Mouse (Mus musculus): ENCODE measurements around the gene Fam171a1. TPM values are rescaled to one million over a fixed set of nuclear protein-coding genes. Genes with fewer than 3 reads are reported as not detected.

Gene Fam171a1
- polyA plus RNA-seq, 1 experiment from 2014 or later, result 40.7 TPM

DNA sequence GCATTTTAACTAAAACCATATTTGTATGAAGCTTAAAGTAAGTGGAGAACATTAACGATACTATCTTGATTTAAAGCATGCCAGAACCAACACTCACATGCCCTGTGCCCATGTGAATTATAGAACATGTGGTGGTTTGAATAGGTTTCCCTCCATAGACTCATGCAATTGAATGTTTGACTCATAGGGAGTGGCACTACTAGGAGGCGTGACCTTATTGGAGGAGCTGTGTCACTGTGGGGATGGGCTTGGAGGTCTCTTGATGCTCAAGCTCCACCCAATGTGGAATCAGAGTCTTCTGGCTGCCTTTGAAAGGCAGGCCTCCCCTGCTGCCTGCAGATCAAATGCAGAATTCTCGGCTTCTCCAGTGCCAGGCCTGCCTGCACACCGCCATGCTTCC lies 27.8 kb downstream of the Fam171a1 start:
- no peaks in the 10 kb centered on the region for H3K27me3 ChIP-seq (ENCODE audit: low read depth, poor library complexity, severe bottlenecking)
- peaks cover 8% of the 10 kb centered on the region for H3K36me3 ChIP-seq
- 92% methylated on average over 4 of the region's 4 CpGs for WGBS
- no peak for DNase-seq (ENCODE audit: low spot score)
- H3K4me1 ChIP-seq, result peaks cover 9% of the 10 kb centered on the region; the same call in 1 of the 2 replicates
- no peak overlapping the region for H3K27ac ChIP-seq
- H3K4me3 ChIP-seq, result no peak overlapping the region
- H3K9me3 ChIP-seq (replicated peaks), result no peaks in the 10 kb centered on the region

DNA sequence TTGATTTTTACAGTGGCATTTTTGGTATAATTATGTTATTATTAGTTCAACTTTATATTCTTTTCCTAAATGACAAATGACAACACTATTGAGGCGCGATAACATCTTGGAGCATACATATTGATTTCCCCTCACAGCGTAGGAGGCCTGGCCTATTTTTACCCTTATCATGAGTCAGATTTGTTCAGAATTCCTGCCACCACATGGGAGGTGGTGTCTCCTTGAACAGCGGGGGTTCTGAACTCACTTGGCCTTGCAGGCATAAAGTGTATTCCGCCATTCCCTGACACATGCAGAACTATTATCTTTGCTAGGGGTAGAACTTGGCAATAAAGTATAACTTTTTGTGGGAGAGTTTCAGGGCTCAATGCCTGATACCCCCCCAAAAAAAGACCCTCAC lies 30.3 kb downstream of the Fam171a1 start:
- Histone ChIP-seq H3K27me3 (ENCODE audit: low read depth, poor library complexity, severe bottlenecking) (no peaks in the 10 kb centered on the region), H3K4me1 (0 out of 2 replicates have a peak, but pooled peaks cover 10% of the 10 kb centered on the region), H3K27ac (no peak overlapping the region), H3K9me3 (replicated peaks) (no peaks in the 10 kb centered on the region), H3K36me3 (peaks cover 8% of the 10 kb centered on the region), H3K4me3 (no peak overlapping the region)
- 96% methylated on average over 5 of the region's 5 CpGs for WGBS
- no peak for DNase-seq (ENCODE audit: low spot score)

- 60% methylated on average over 6 of the region's 6 CpGs for WGBS
- H3K27me3 ChIP-seq (ENCODE audit: low read depth, poor library complexity, severe bottlenecking), result no peaks in the 10 kb centered on the region
- no peak overlapping the region for H3K27ac ChIP-seq
- H3K4me1 ChIP-seq, result peaks cover 23% of the 10 kb centered on the region
- H3K36me3 ChIP-seq, result peaks cover 8% of the 10 kb centered on the region
- H3K9me3 ChIP-seq (replicated peaks), result no peaks in the 10 kb centered on the region
- no peak for DNase-seq (ENCODE audit: low spot score)
- no peak overlapping the region for H3K4me3 ChIP-seq
These were observed 33.6 kb downstream of the Fam171a1 start for GRCm38 (mm10) chr2:3147550-3148157.

DNA sequence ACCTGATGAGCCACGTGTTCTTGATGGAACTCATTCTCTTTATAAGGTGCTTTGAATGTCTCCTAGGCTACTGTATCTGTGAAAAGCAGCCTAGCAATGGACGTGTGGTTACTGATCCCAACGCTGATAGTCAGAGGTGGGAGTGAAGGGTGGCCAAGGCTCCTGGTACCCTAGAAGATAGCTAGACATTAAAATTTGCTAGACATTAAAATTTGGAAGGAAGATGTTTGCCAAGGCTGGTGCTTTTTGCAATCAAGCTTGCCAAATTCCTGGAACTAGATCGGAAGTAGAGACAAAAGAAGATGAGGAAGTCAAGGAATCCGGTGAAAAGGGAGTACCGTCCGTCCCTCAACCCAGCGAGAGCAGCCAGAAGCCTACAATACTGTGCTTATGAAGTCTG lies 34.7 kb downstream of the Fam171a1 start:
- DNase-seq (ENCODE audit: low spot score), result no peak
- Histone ChIP-seq H3K9me3 (replicated peaks) (no peaks in the 10 kb centered on the region), H3K36me3 (peaks cover 8% of the 10 kb centered on the region), H3K27me3 (ENCODE audit: low read depth, poor library complexity, severe bottlenecking) (no peaks in the 10 kb centered on the region), H3K4me3 (no peak overlapping the region), H3K4me1 (peaks cover 23% of the 10 kb centered on the region), H3K27ac (no peak overlapping the region)
- 92% methylated on average over 8 of the region's 8 CpGs for WGBS

DNA sequence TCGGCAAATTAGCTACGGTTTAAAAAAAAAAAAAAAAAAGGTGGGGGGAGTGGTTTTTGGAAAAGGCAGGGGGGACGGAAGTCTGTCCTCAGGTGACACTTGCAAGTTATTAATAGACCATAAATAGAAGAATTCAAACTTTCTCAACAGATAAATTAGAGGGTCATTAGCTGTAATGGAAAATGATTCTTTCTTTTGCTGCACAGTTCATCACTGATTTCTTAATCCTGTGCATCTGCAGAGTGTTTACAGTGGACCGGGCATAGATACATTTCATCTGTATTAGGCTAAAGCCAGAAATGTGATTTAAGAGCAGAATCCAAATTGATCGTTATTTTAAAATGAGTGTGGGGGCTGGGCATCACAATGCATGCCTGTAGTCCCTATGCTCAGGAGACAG lies 36.3 kb downstream of the Fam171a1 start:
- H3K27ac ChIP-seq, result no peak overlapping the region
- no peaks in the 10 kb centered on the region for H3K27me3 ChIP-seq (ENCODE audit: low read depth, poor library complexity, severe bottlenecking)
- 73% methylated on average over 5 of the region's 5 CpGs for WGBS
- peaks cover 23% of the 10 kb centered on the region for H3K4me1 ChIP-seq
- DNase-seq (ENCODE audit: low spot score), result no peak
- H3K9me3 ChIP-seq (replicated peaks), result no peaks in the 10 kb centered on the region
- no peak overlapping the region for H3K4me3 ChIP-seq
- H3K36me3 ChIP-seq, result peaks cover 8% of the 10 kb centered on the region

- H3K4me1 ChIP-seq, result peaks cover 23% of the 10 kb centered on the region
- no peak for DNase-seq (ENCODE audit: low spot score)
- no peaks in the 10 kb centered on the region for H3K27me3 ChIP-seq (ENCODE audit: low read depth, poor library complexity, severe bottlenecking)
- WGBS, result 74% methylated on average over 3 of the region's 3 CpGs
- no peak overlapping the region for H3K27ac ChIP-seq
- H3K4me3 ChIP-seq, result no peak overlapping the region
- no peaks in the 10 kb centered on the region for H3K9me3 ChIP-seq (replicated peaks)
- peaks cover 2% of the 10 kb centered on the region for H3K36me3 ChIP-seq
These were observed 37.3 kb downstream of the Fam171a1 start for GRCm38 (mm10) chr2:3151336-3151735.

- WGBS, result 98% methylated on average over 1 of the region's 1 CpGs
- H3K36me3 ChIP-seq, result no peaks in the 10 kb centered on the region
- no peaks in the 10 kb centered on the region for H3K27me3 ChIP-seq (ENCODE audit: low read depth, poor library complexity, severe bottlenecking)
- H3K27ac ChIP-seq, result no peak overlapping the region
- no peaks in the 10 kb centered on the region for H3K9me3 ChIP-seq (replicated peaks)
- H3K4me1 ChIP-seq, result peaks cover 29% of the 10 kb centered on the region
- DNase-seq (ENCODE audit: low spot score), result no peak
- no peak overlapping the region for H3K4me3 ChIP-seq
These were observed 40.2 kb downstream of the Fam171a1 start for GRCm38 (mm10) chr2:3154091-3154665.

- WGBS, result 87% methylated on average over 2 of the region's 2 CpGs
- DNase-seq (ENCODE audit: low spot score), result no peak
- no peaks in the 10 kb centered on the region for H3K36me3 ChIP-seq
These were observed 41.0 kb downstream of the Fam171a1 start for GRCm38 (mm10) chr2:3154986-3155385.

GRCm38 (mm10) chr2:3157030-3157429 lies 43.0 kb downstream of the Fam171a1 start:
- WGBS, result 91% methylated on average over 3 of the region's 3 CpGs
- no peak for DNase-seq (ENCODE audit: low spot score)
- Histone ChIP-seq H3K27me3 (ENCODE audit: low read depth, poor library complexity, severe bottlenecking) (no peaks in the 10 kb centered on the region), H3K36me3 (no peaks in the 10 kb centered on the region), H3K4me1 (peaks cover 11% of the 10 kb centered on the region; the same call in 1 of the 2 replicates), H3K4me3 (no peak overlapping the region), H3K27ac (no peak overlapping the region), H3K9me3 (replicated peaks) (no peaks in the 10 kb centered on the region)

More at GRCm38 (mm10) chr2:3154986-3155385, 41.0 kb downstream of the Fam171a1 start:
- H3K9me3 ChIP-seq (replicated peaks), result no peaks in the 10 kb centered on the region
- no peak overlapping the region for H3K27ac ChIP-seq
- no peak overlapping the region for H3K4me3 ChIP-seq
- no peaks in the 10 kb centered on the region for H3K27me3 ChIP-seq (ENCODE audit: low read depth, poor library complexity, severe bottlenecking)
- peaks cover 21% of the 10 kb centered on the region for H3K4me1 ChIP-seq

DNA sequence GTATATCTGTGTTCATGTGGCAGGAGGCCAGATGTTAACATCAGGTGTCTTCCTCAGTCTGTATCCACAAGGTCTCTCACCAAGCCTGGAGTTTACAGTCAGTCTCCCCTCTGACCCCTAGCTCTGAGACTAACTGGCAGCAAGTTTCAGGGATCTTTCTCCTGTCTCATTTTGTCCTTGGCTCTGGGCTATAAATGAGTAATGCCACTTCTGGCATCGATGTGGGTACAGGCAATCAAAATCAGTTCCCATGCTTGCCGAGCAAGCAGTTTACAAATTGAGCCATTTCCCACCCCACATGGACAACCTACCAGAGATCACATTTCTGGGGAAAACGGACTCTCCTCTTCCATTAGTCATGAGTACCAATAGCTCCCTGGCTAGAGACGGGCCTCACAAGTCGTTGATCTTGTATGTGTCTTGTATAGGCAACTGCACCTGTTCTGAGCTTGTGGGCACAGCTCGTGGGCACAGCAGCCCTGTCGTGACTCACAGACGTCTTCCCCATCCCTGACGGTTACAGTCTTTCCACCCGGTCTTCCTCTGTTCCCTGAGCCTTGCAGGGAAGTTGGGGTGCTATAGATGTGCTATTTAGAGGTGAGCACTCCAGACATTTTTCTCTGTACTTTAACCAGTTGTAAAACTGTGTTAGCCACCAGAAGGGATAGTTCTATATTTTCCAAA lies 43.8 kb downstream of the Fam171a1 start:
- Histone ChIP-seq H3K4me1 (peaks cover 11% of the 10 kb centered on the region; the same call in 1 of the 2 replicates), H3K4me3 (no peak overlapping the region), H3K36me3 (no peaks in the 10 kb centered on the region), H3K27me3 (ENCODE audit: low read depth, poor library complexity, severe bottlenecking) (no peaks in the 10 kb centered on the region), H3K27ac (no peak overlapping the region), H3K9me3 (replicated peaks) (no peaks in the 10 kb centered on the region)
- no peak for DNase-seq (ENCODE audit: low spot score)
- 74% methylated on average over 10 of the region's 10 CpGs for WGBS

GRCm38 (mm10) chr2:3158682-3159412 lies 44.8 kb downstream of the Fam171a1 start:
- WGBS, result 87% methylated on average over 8 of the region's 8 CpGs
- no peaks in the 10 kb centered on the region for H3K9me3 ChIP-seq (replicated peaks)
- peaks cover 11% of the 10 kb centered on the region; the same call in 1 of the 2 replicates for H3K4me1 ChIP-seq
- H3K27ac ChIP-seq, result no peak overlapping the region
- no peaks in the 10 kb centered on the region for H3K36me3 ChIP-seq
- no peak for DNase-seq (ENCODE audit: low spot score)
- H3K27me3 ChIP-seq (ENCODE audit: low read depth, poor library complexity, severe bottlenecking), result no peaks in the 10 kb centered on the region
- no peak overlapping the region for H3K4me3 ChIP-seq

DNA sequence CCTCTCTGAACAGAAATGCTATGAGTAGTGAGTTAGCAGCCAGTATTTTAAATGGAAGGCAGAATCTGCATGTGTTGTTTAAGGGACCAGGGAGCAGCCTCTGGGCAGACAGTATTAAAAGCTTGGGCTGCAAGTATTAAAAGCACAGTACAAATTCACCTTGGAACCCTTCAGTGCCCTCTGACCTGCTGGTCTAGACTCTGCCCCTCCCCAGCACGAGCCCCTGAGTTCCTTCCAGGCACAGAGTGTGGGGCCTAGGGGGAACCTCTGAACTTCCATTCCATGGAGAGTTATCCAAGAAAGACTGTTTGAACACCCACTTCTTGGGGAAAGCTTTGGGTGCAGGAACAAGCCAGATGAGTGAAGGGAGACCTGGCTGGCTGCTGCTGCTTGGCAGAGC lies 47.6 kb downstream of the Fam171a1 start:
- Histone ChIP-seq H3K4me1 (peaks cover 28% of the 10 kb centered on the region; the same call in 1 of the 2 replicates), H3K36me3 (no peaks in the 10 kb centered on the region), H3K27ac (no peak overlapping the region), H3K9me3 (replicated peaks) (no peaks in the 10 kb centered on the region), H3K4me3 (no peak overlapping the region), H3K27me3 (ENCODE audit: low read depth, poor library complexity, severe bottlenecking) (no peaks in the 10 kb centered on the region)
- no peak for DNase-seq (ENCODE audit: low spot score)
- 45% methylated on average over 1 of the region's 1 CpGs for WGBS

All from limb, embryonic 10.5 days (tissue).